Mouse (Mus musculus): ENCODE results near the gene Znrd1as. TPM values are rescaled to one million over a fixed set of nuclear protein-coding genes. Genes with fewer than 3 reads are reported as not detected.

The Znrd1as gene
- polyA plus RNA-seq, 1 experiment from 2014 or later = 6.7 TPM

- no peak for ATAC-seq (ENCODE audit: borderline replicate concordance, extremely low read depth, low FRiP score, low TSS enrichment)
- no peaks in the 10 kb centered on the region for H3K9me3 ChIP-seq
Measured at GRCm38 (mm10) chr17:36931130-36931529, 27.3 kb upstream of the Znrd1as start.

DNA sequence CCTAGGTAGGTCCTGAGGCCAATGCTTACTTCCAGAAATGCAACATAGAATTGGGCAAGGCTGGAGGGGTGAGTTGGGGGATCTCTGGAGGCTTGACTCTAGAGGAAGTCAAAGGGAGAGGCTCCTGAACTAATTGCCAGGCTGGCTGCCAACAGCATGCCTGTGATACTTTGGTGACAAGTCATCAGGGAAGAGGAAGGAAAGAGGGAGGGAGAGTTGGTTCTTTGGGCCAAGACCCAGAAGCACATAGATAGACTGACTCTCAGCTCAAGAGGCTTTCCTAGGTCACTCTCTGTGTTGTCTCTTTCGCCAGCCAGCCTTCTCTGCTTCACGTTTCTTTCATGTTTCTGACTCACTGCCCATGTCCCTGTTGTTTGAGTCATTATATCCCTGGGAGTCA lies 26.6 kb upstream of the Znrd1as start:
- Histone ChIP-seq H3K9ac (no peak overlapping the region), H3K4me2 (no peak overlapping the region), H3K27me3 (peaks cover 9% of the 10 kb centered on the region; the same call in 1 of the 2 replicates), H3K36me3 (no peaks in the 10 kb centered on the region), H3K4me1 (0 out of 2 replicates have a peak, but pooled peaks cover 3% of the 10 kb centered on the region), H3K9me3 (no peaks in the 10 kb centered on the region), H3K27ac (no peak overlapping the region), H3K4me3 (no peak overlapping the region)
- ATAC-seq (ENCODE audit: borderline replicate concordance, extremely low read depth, low FRiP score, low TSS enrichment) = no peak
- 48% methylated on average over 2 of the region's 2 CpGs for WGBS

More at GRCm38 (mm10) chr17:36931130-36931529, 27.3 kb upstream of the Znrd1as start:
- 0 out of 2 replicates have a peak, but pooled peaks cover 3% of the 10 kb centered on the region for H3K4me1 ChIP-seq
- WGBS = 77% methylated on average over 4 of the region's 4 CpGs
- peaks cover 5% of the 10 kb centered on the region; the same call in 1 of the 2 replicates for H3K27me3 ChIP-seq
- H3K36me3 ChIP-seq = no peaks in the 10 kb centered on the region
- no peak overlapping the region for H3K4me2 ChIP-seq
- H3K9ac ChIP-seq = no peak overlapping the region
- H3K4me3 ChIP-seq = no peak overlapping the region
- no peak overlapping the region for H3K27ac ChIP-seq

DNA sequence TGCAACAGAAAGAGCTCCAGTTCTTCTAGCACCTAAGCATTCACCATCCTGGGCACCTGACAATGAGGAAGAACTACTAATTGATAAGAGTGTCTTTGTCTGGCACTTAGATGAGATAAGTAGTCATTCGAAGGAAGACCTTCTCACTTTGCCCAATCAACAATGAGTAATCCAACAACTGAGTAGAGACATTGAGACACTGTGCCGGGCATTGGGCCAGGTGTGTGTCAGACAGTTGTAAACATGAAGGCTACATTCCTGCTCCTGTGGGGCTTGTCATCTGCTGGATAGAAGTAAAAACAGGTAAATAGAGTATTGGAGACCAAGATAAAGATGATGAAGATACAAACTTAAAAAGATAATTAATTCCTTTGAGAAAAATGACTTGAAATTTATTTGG lies 20.3 kb upstream of the Znrd1as start:
- H3K9me3 ChIP-seq = no peaks in the 10 kb centered on the region
- peaks cover 36% of the 10 kb centered on the region for H3K27me3 ChIP-seq
- H3K4me3 ChIP-seq = no peak overlapping the region
- 65% methylated on average over 2 of the region's 2 CpGs for WGBS
- H3K36me3 ChIP-seq = no peaks in the 10 kb centered on the region
- no peak overlapping the region for H3K9ac ChIP-seq
- H3K4me1 ChIP-seq = peaks cover 9% of the 10 kb centered on the region
- ATAC-seq (ENCODE audit: borderline replicate concordance, extremely low read depth, low FRiP score, low TSS enrichment) = no peak
- no peak overlapping the region for H3K4me2 ChIP-seq
- no peak overlapping the region for H3K27ac ChIP-seq

DNA sequence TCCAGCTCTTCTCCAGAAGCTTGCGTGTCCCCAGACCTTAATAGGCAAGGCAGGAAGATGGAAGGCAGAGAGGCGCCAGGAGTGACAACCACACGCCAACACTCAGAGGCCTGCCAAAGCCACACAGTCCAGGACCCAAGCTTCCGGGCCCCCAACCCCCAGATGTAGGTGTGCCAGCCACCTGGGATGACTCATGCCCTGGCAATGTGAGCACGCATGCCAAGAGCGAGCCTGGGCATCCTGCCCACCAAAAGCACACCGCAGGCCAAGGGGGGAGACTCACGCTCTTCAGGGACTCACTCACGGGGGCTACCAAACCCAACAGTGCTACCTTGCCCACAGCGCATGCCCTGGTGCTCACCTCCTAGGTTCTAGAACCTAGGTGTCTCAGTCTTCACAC lies 16.0 kb upstream of the Znrd1as start:
- Histone ChIP-seq H3K36me3 (no peaks in the 10 kb centered on the region), H3K4me1 (peaks cover 17% of the 10 kb centered on the region), H3K27ac (no peak overlapping the region), H3K4me3 (peak overlapping the region; percentile 40), H3K9ac (no peak overlapping the region), H3K27me3 (peaks cover 65% of the 10 kb centered on the region), H3K9me3 (no peaks in the 10 kb centered on the region), H3K4me2 (peak overlapping the region; percentile 83)
- WGBS = 36% methylated on average over 10 of the region's 10 CpGs
- peak; percentile 86 for ATAC-seq (ENCODE audit: borderline replicate concordance, extremely low read depth, low FRiP score, low TSS enrichment)

DNA sequence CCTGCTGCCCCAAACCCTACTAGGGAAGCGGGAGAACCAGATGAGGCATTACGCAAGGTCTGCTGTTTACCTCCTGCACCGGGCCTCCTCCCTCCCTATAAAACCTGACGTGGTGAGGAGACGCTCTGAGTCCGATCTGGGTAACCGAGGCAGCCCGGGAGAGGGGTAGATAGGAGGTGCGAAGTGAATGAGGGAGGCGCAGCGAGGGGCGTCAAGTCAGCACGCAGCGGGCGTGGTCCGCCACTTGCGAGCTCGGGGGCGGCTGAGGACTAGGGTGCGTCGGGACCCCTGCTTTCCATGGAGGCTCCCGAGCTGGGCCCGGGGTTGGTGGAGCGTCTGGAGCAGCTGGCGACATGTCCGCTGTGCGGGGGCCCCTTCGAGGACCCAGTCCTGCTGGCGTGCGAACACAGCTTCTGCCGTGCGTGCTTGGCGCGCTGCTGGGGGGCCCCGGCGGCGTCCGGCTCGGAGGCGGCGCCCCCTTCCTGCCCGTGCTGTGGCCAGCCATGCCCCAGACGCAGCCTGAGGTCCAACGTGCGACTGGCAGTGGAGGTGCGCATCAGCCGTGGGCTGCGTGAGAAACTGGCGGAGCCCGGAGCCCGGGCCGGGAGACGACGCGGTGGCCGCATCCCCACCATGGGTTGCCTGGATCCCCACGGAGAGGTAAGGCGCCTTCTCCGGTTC lies 15.5 kb upstream of the Znrd1as start, which contains the start of gene Rnf39:
Gene Rnf39, plus strand, starts transcription at position 128 of the 681 bp plus-strand sequence.
- H3K4me2 ChIP-seq = peak within 1 kb of the TSS; percentile 83
- H3K9ac ChIP-seq = peak within 1 kb of the TSS; percentile 31; the same call in 1 of the 2 replicates
- H3K36me3 ChIP-seq = no peaks in the 10 kb centered on the region
- peak; percentile 55 for ATAC-seq (ENCODE audit: borderline replicate concordance, extremely low read depth, low FRiP score, low TSS enrichment)
- H3K4me1 ChIP-seq = peaks cover 17% of the 10 kb centered on the region
- H3K9me3 ChIP-seq = no peaks in the 10 kb centered on the region
- peaks cover 65% of the 10 kb centered on the region for H3K27me3 ChIP-seq
- H3K4me3 ChIP-seq = peak within 1 kb of the TSS; percentile 40
- WGBS = 2% methylated on average over 58 of the region's 59 CpGs
- H3K27ac ChIP-seq = no peak within 1 kb of the TSS

GRCm38 (mm10) chr17:36943691-36944090 lies 14.7 kb upstream of the Znrd1as start:
- Histone ChIP-seq H3K27ac (no peak overlapping the region), H3K4me3 (peak overlapping the region; percentile 40), H3K4me1 (peaks cover 17% of the 10 kb centered on the region), H3K4me2 (peak overlapping the region; percentile 83), H3K9ac (no peak overlapping the region), H3K9me3 (no peaks in the 10 kb centered on the region), H3K36me3 (peaks cover 4% of the 10 kb centered on the region; the same call in 1 of the 2 replicates), H3K27me3 (peaks cover 65% of the 10 kb centered on the region)
- 14% methylated on average over 5 of the region's 5 CpGs for WGBS
- ATAC-seq (ENCODE audit: borderline replicate concordance, extremely low read depth, low FRiP score, low TSS enrichment) = no peak

DNA sequence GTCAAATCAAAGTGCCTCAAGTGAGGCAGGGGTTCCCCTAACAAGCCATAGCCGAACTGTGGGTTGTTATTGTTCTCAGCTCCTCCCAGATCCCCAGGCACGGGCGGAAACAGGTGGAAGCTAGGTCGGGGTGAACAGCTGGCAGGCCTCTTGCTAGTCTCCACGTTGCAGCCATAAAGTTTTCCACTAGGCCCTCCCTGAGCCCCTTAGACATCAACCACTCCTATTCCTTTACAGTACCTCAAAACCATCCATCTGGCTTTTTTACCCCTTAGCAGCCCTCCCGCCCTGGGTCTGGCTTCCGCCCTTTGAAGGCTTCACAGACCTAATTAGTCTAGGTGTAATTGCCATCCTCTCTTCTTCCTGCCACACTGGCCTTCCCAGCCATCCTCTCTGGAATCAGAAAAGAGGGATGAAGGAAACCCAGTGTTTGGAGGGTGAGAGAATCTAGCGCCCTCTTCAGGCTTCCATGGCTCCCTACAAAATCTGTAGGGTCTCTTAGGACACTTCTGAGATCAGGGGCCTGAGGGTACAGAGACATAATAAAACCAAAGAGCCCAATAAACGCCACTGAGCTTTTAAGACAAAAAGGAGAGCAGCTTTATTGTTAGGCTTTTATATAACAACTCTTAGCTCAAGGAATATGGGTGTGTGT lies 14.1 kb upstream of the Znrd1as start:
- no peaks in the 10 kb centered on the region for H3K9me3 ChIP-seq
- peaks cover 17% of the 10 kb centered on the region for H3K4me1 ChIP-seq
- H3K36me3 ChIP-seq = peaks cover 9% of the 10 kb centered on the region
- H3K27me3 ChIP-seq = peaks cover 59% of the 10 kb centered on the region
- no peak overlapping the region; the same call in 1 of the 2 replicates for H3K4me2 ChIP-seq
- no peak for ATAC-seq (ENCODE audit: borderline replicate concordance, extremely low read depth, low FRiP score, low TSS enrichment)
- no peak overlapping the region for H3K4me3 ChIP-seq
- H3K9ac ChIP-seq = no peak overlapping the region
- H3K27ac ChIP-seq = no peak overlapping the region
- WGBS = 30% methylated on average over 9 of the region's 9 CpGs

DNA sequence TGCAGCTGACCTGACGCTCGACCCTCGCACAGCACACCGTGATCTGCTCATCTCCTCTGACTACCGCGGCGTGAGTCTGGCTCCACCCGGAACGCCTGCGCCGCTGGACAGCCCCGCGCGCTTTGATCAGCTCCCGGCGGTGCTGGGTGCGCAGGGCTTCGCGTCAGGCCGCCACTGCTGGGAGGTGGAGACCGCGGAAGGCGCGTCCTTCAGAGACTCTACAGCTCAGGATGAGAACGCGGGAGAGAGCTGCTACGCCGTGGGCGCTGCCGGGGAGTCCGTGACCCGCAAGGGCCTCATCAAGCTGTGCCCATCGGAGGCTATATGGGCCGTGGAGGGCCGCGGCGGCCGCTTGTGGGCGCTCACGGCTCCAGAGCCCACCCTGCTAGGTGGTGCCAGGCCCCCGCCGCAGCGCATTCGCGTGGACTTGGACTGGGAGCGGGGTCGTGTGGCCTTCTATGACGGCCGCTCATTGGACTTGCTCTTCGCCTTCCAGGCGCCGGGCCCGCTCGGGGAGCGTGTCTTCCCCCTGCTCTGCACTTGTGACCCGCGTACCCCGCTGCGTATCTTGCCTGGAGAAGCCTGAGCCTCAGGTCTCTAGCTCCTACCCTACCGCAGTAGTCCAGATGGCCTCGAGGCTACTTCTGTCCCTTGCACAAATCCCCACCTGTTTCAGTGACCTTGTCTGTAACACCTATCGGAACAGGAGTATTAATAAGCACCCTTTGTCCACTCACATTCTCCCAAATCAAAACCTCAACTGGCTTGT lies 11.2 kb upstream of the Znrd1as start:
- Histone ChIP-seq H3K9ac (peak overlapping the region; percentile 58), H3K36me3 (peaks cover 12% of the 10 kb centered on the region), H3K27ac (no peak overlapping the region), H3K9me3 (no peaks in the 10 kb centered on the region), H3K27me3 (peaks cover 46% of the 10 kb centered on the region), H3K4me3 (peak overlapping the region; percentile 45), H3K4me1 (peaks cover 27% of the 10 kb centered on the region), H3K4me2 (peak overlapping the region; percentile 90)
- ATAC-seq (ENCODE audit: borderline replicate concordance, extremely low read depth, low FRiP score, low TSS enrichment) = peak; percentile 21; the same call in 1 of the 2 replicates
- whole genome bisulfite sequencing = 1% methylated on average over 61 of the region's 62 CpGs

DNA sequence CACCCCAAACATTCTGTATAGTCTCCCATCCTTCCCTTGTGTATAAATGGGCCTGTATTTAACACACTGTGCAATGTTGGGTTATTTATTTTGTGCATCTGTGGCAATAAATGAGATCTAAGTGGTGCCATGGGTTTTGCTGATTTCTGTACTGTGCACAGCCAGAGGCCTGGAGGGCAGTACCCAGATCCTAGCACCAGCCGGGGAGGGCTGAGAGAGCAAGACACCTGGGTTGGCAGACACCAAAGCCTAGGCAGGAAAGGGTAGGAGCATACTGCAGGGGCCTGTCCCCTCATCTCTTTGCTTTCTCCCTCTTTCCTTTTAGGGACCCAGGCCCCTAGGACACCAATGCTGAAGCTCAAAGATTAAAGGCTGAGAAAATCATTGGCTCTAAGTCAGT lies 10.1 kb upstream of the Znrd1as start:
- no peak overlapping the region for H3K27ac ChIP-seq
- H3K4me1 ChIP-seq = peaks cover 17% of the 10 kb centered on the region
- H3K9ac ChIP-seq = no peak overlapping the region
- WGBS = 84% methylated on average over 1 of the region's 1 CpGs
- H3K36me3 ChIP-seq = peaks cover 14% of the 10 kb centered on the region
- H3K4me2 ChIP-seq = no peak overlapping the region
- H3K4me3 ChIP-seq = no peak overlapping the region
- no peak for ATAC-seq (ENCODE audit: borderline replicate concordance, extremely low read depth, low FRiP score, low TSS enrichment)
- H3K27me3 ChIP-seq = peaks cover 35% of the 10 kb centered on the region
- H3K9me3 ChIP-seq = no peaks in the 10 kb centered on the region

DNA sequence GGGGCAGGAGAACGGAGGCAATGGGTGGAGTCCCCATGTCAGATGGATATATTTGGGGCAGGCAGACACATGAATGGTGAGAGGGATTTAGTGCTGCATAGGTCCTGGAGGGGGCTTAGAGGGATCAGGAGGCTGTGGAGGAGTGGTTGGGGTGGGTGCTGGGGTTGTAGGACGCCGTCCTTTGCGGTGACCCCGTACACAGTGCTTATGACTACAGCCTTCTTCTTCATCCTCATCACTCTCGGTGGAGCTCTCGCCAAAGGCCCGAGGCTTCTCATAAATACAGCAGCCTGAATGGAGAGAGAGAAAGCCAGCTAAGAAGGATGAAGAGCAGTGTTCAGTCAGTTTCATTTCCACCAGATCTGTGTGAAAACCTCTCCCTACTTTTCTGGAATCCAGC lies 9.1 kb upstream of the Znrd1as start:
- Histone ChIP-seq H3K9me3 (no peaks in the 10 kb centered on the region), H3K36me3 (peaks cover 19% of the 10 kb centered on the region), H3K4me3 (no peak overlapping the region), H3K4me2 (no peak overlapping the region), H3K27ac (no peak overlapping the region), H3K9ac (no peak overlapping the region), H3K27me3 (peaks cover 26% of the 10 kb centered on the region), H3K4me1 (peaks cover 15% of the 10 kb centered on the region)
- no peak for ATAC-seq (ENCODE audit: borderline replicate concordance, extremely low read depth, low FRiP score, low TSS enrichment)
- 90% methylated on average over 8 of the region's 8 CpGs for WGBS

- peak within 1 kb of the TSS; percentile 69 for H3K4me2 ChIP-seq
- peaks cover 15% of the 10 kb centered on the region for H3K4me1 ChIP-seq
- 2% methylated on average over 36 of the region's 36 CpGs for WGBS
- peaks cover 6% of the 10 kb centered on the region for H3K27me3 ChIP-seq
- no peaks in the 10 kb centered on the region for H3K9me3 ChIP-seq
- H3K4me3 ChIP-seq = peak within 1 kb of the TSS; percentile 56
- H3K36me3 ChIP-seq = peaks cover 31% of the 10 kb centered on the region
- peak; percentile 98 for ATAC-seq (ENCODE audit: borderline replicate concordance, extremely low read depth, low FRiP score, low TSS enrichment)
- H3K9ac ChIP-seq = peak within 1 kb of the TSS; percentile 46
- 0 out of 2 replicates have a peak within 1 kb of the TSS, but pooled peaks have one; percentile 2 for H3K27ac ChIP-seq
Measured at GRCm38 (mm10) chr17:36950981-36951947, 7.1 kb upstream of the Znrd1as start, which contains the start of gene Ppp1r11. Gene Ppp1r11, minus strand, starts transcription at chr17:36951741.
